Mouse (Mus musculus) liver, embryonic 14.5 days (tissue): ENCODE results near the gene Zic5.

Experiments
- CTCF ChIP-seq: IDR thresholded peaks from 2 replicates; pipeline ENCODE4 v1.5.1; 2016; ENCODE audit warnings: antibody characterized with exemption, low read depth, control low read depth
- EP300 ChIP-seq: IDR thresholded peaks from 2 replicates; pipeline ENCODE4 v1.6.1; 2016; ENCODE audit warnings: antibody characterized with exemption, low read depth

- no peak for TF ChIP-seq CTCF
- no peak for TF ChIP-seq EP300
Observed at GRCm38 (mm10) chr14:122416166-122416771, 49.2 kb downstream of the Zic5 start.
